Mouse (Mus musculus) C2C12 (cell line): ENCODE measurements around the gene Gm853. TPM values are rescaled to one million over a fixed set of nuclear protein-coding genes. Genes with fewer than 3 reads are reported as not detected.
A peak's percentile ranks its signal among the peaks of the same experiment; 100 is the strongest.

ENCODE experiments used
- H3K27me3 ChIP-seq: one replicate; pipeline ENCODE4 v1.6.1; 2011; ENCODE audit not compliant: control insufficient read depth, insufficient read depth, insufficient read length
- H3K36me3 ChIP-seq: one replicate; pipeline ENCODE4 v1.6.1; 2011; ENCODE audit not compliant: control insufficient read depth, insufficient read depth
- H3K4me3 ChIP-seq: one replicate; pipeline ENCODE4 v1.5.1; 2011; ENCODE audit warnings: mild to moderate bottlenecking, control low read depth; ENCODE audit not compliant: poor library complexity, insufficient read depth, severe bottlenecking
- H3K79me2 ChIP-seq: one replicate; pipeline ENCODE4 v1.6.1; 2011; ENCODE audit not compliant: control insufficient read depth, insufficient read depth
- H3K79me3 ChIP-seq: one replicate; pipeline ENCODE4 v1.6.1; 2011; ENCODE audit warnings: low read depth, control low read depth
- H3ac ChIP-seq: one replicate; pipeline ENCODE3; 2011; ENCODE audit warnings: low read depth; ENCODE audit not compliant: control insufficient read depth, insufficient read length
- CEBPB ChIP-seq: IDR thresholded peaks from one replicate; pipeline ENCODE4 v1.6.1; 2011; ENCODE audit warnings: low read depth, mild to moderate bottlenecking, control low read depth, moderate library complexity
- CTCF ChIP-seq: IDR thresholded peaks from one replicate; pipeline ENCODE4 v1.5.1; 2011; ENCODE audit not compliant: control insufficient read depth, insufficient read depth, insufficient read length
- FOSL1 ChIP-seq: IDR thresholded peaks from one replicate; pipeline ENCODE4 v1.8.0; 2011; ENCODE audit warnings: mild to moderate bottlenecking, low read length; ENCODE audit not compliant: poor library complexity, insufficient read depth, severe bottlenecking
- MAX ChIP-seq: IDR thresholded peaks from one replicate; pipeline ENCODE4 v1.6.1; 2011; ENCODE audit warnings: mild to moderate bottlenecking, control low read depth
- MYOD1 ChIP-seq: IDR thresholded peaks from one replicate; pipeline ENCODE4 v1.6.1; 2011; ENCODE audit warnings: low read depth; ENCODE audit not compliant: control insufficient read depth, insufficient read length
- MYOG ChIP-seq: IDR thresholded peaks from one replicate; pipeline ENCODE4 v1.6.1; 2011; ENCODE audit not compliant: control insufficient read depth, insufficient read length; ENCODE audit errors: extremely low read depth
- USF1 ChIP-seq: IDR thresholded peaks from one replicate; pipeline ENCODE4 v1.6.1; 2011; ENCODE audit warnings: low read depth, mild to moderate bottlenecking, control low read depth, moderate library complexity
- polyA plus RNA-seq: library from polyadenylated mRNA; unstranded; fragments of >200 nt; fragmentation: generic; extraction: Trizol; gene quantifications from one replicate; pipeline ENCODE4 v1.2.1, GENCODE M21; 2012; ENCODE audit warnings: missing spikeins

Gm853 gene
- polyA plus RNA-seq, 1 experiment: not detected

DNA sequence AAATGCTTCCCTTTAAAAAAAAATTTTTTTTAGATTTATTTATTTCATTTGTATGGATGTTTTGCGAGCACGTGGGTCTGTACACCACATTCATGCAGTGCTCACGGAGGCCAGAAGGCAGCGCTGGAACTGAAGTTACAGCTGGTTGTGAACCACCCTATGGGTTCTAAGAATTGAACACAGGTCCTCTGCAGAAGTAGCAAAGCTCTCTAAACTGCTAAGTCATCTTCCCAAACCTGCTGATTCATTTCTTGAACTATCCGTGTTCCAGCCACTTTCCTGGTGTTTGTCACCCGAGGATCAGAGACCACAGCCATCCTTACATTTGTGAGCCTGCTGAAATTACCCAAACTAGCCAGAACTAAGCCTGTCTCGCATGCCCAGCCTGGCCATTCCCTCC lies 9.8 kb downstream of the Gm853 start:
- H3K4me3 ChIP-seq: no peak overlapping the region
- no peaks in the 10 kb centered on the region for H3K79me2 ChIP-seq
- no peaks in the 10 kb centered on the region for H3K79me3 ChIP-seq
- no peak overlapping the region for H3ac ChIP-seq
- TF ChIP-seq CTCF: no peak
- H3K36me3 ChIP-seq: no peaks in the 10 kb centered on the region
- peaks cover 48% of the 10 kb centered on the region for H3K27me3 ChIP-seq

DNA sequence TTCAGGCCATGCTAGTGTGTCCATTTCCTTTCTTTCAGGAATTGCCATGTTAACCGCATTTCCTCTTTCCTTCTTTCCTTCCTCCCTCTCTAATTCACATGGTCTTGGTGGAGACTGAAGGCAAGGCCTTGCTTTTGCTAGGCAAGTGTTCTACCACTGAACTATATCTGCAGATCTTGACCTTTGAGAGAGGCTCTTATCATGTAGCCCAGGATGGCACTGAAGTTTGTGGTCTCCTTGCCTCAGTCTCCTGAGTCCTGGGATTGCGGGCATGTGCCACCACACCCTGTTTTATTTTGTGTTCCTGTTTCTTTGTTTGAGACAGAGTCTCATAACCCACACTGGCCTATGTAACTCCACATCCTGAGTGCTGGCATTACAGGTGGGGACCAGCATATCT lies 10.3 kb downstream of the Gm853 start:
- Histone ChIP-seq H3K4me3 (no peak overlapping the region), H3ac (no peak overlapping the region), H3K79me2 (no peaks in the 10 kb centered on the region), H3K27me3 (peaks cover 43% of the 10 kb centered on the region), H3K79me3 (no peaks in the 10 kb centered on the region), H3K36me3 (no peaks in the 10 kb centered on the region)
- TF ChIP-seq CTCF (no peak), CEBPB (no peak), USF1 (no peak), FOSL1 (no peak), MAX (no peak), MYOD1 (no peak), MYOG (no peak)

DNA sequence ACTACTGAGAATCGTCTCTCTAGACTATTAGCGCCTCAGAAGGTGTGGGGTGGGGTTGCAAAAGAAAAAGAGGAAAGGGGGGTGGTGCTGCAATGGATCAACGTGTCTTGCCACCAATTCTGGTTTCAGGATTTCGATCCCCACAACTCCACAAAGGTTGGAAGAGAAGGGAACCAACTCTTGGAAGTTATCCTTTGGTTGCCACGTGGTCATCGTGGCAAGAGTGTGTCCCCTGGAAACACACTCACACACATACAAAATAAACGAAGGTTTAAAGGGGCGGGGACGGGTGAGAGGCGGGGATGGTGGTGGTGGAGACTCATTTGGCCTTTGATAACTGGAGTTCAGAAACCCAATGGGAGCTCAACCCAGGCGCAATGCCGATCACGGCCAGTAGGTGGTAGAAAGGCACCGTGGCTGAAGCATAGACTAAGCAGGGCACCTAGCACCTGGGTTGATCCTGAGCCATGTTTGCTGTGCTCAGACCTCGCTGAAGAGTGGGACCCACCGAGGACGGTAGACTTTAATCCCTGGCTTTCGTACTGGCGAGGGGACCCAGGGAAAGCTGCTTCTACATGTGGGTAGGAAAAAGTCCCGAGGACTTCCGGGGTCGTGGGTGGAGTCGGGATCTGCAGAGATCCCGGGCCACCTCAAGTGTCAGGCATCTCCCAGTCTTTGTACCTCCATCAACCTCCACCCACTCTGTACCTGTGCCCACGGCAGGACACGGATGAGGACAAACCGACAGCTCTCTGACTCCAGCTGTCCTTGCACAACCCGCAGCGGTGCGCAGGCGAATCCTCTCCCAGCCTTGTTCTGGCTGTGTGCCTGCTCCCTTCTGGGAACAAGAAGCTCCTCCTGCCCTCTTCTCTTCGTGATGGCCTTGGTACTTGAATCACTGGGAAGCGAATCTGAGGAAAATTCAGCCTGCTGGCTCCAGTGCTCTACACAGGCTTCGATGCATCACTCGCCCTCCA lies 23.2 kb downstream of the Gm853 start:
- Histone ChIP-seq H3K27me3 (peaks cover 6% of the 10 kb centered on the region), H3K79me3 (no peaks in the 10 kb centered on the region), H3K36me3 (no peaks in the 10 kb centered on the region), H3K79me2 (no peaks in the 10 kb centered on the region), H3ac (no peak overlapping the region), H3K4me3 (no peak overlapping the region)
- TF ChIP-seq FOSL1: no peak
- no peak for TF ChIP-seq USF1
- no peak for TF ChIP-seq MYOG
- TF ChIP-seq CTCF: peak; percentile 88

DNA sequence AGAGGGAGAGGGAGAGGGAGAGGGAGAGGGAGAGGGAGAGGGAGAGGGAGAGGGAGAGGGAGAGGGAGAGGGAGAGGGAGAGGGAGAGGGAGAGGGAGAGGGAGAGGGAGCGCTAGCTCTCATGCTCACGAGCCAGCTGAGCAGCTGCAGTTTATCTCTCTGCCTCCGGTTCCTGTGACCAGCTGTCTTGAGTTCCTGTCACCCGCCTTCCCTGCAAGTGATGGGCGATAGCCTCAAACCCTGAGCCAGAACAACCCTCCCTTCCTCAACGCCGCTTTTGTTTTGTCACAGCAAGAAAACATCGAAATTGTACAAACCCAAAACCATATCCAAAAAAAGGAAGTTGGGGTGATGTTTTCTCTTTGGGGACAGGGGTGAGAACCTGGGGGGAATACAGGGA lies 25.7 kb downstream of the Gm853 start:
- Histone ChIP-seq H3K27me3 (peaks cover 6% of the 10 kb centered on the region), H3K79me2 (no peaks in the 10 kb centered on the region), H3K4me3 (no peak overlapping the region), H3ac (no peak overlapping the region), H3K36me3 (no peaks in the 10 kb centered on the region), H3K79me3 (no peaks in the 10 kb centered on the region)
- no peak for TF ChIP-seq MAX
- TF ChIP-seq USF1: no peak
- no peak for TF ChIP-seq MYOD1
- no peak for TF ChIP-seq FOSL1
- TF ChIP-seq CEBPB: no peak
- TF ChIP-seq MYOG: no peak
- no peak for TF ChIP-seq CTCF

DNA sequence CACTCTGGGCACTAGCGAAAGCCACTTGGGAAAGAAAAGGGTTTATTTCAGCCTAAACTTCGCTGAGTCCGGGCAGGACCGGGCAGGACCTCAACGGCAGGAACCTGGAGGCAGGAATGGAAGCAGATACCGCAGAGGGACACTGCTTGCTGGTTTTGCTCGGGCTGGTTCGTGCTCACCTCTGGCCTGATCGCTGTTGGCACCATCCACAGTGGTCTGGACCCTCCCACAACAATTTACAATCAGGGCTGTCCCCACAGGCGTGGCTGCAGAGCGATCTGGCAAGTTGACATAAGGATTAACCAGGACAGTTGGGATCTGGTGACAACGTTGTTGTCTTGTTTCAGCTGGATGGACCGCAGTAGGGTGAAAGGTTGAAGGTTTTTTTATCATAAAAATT lies 26.3 kb downstream of the Gm853 start:
- Histone ChIP-seq H3K27me3 (peaks cover 6% of the 10 kb centered on the region), H3ac (no peak overlapping the region), H3K36me3 (no peaks in the 10 kb centered on the region), H3K79me2 (no peaks in the 10 kb centered on the region), H3K79me3 (no peaks in the 10 kb centered on the region), H3K4me3 (no peak overlapping the region)
- no peak for TF ChIP-seq MAX
- TF ChIP-seq CTCF: no peak
- TF ChIP-seq FOSL1: no peak
- TF ChIP-seq MYOG: no peak
- no peak for TF ChIP-seq CEBPB
- no peak for TF ChIP-seq MYOD1
- TF ChIP-seq USF1: no peak

DNA sequence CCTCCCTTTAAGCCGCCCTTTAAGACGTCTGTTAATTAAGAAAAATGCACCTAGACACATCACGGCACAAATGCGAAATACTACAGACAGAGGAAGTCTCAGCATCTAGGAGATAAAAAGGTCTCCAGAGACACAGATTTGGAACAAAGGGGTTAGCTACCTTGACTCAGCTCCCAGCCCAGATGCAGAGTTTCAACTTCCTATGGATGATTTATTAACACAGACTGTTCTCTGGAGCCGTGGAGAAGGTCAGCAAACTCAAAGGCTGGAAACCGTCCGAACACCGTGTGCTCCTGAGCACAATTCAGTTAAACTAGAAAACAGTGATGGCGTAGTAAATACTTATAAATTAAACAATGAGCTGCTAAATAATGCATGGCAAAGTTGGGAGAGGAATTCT lies 29.9 kb downstream of the Gm853 start:
- H3K27me3 ChIP-seq: peaks cover 5% of the 10 kb centered on the region
- H3ac ChIP-seq: no peak overlapping the region
- H3K79me3 ChIP-seq: no peaks in the 10 kb centered on the region
- no peak for TF ChIP-seq MYOG
- no peak for TF ChIP-seq CTCF
- TF ChIP-seq FOSL1: no peak
- no peak for TF ChIP-seq USF1
- TF ChIP-seq CEBPB: no peak
- no peak for TF ChIP-seq MAX
- no peak for TF ChIP-seq MYOD1
- H3K79me2 ChIP-seq: no peaks in the 10 kb centered on the region
- H3K4me3 ChIP-seq: no peak overlapping the region
- H3K36me3 ChIP-seq: no peaks in the 10 kb centered on the region
